Mouse (Mus musculus) stomach, embryonic 16.5 days (tissue): Measurements from ENCODE around the gene Il6st. TPM values are rescaled to one million over a fixed set of nuclear protein-coding genes. Genes with fewer than 3 reads are reported as not detected.

Experiments used
- ATAC-seq: fragments of 200-750 bp; cut with Nextera tagmentation; 2 replicates; pipeline ENCODE4 v1.8.0; 2017; ENCODE audit warnings: moderate number of reproducible peaks, moderate TSS enrichment; ENCODE audit not compliant: insufficient read depth, low FRiP score
- H3K27ac ChIP-seq: fragments of 300-500 bp; sonication (generic); 2 replicates; pipeline ENCODE4 v1.5.1; 2014; ENCODE audit warnings: low read length
- H3K27me3 ChIP-seq: fragments of 300-500 bp; sonication (generic); 2 replicates; pipeline ENCODE4 v1.6.1; 2014; ENCODE audit warnings: low read length, control low read depth, mixed read lengths; ENCODE audit not compliant: control insufficient read depth, insufficient read depth
- H3K36me3 ChIP-seq: fragments of 300-500 bp; sonication (generic); 2 replicates; pipeline ENCODE4 v1.6.1; 2014; ENCODE audit warnings: low read length; ENCODE audit not compliant: control insufficient read depth, insufficient read depth
- H3K4me1 ChIP-seq: fragments of 300-500 bp; sonication (generic); 2 replicates; pipeline ENCODE4 v1.6.1; 2014; ENCODE audit warnings: low read length, control low read depth, mixed read lengths; ENCODE audit not compliant: control insufficient read depth, insufficient read depth
- H3K4me2 ChIP-seq: fragments of 300-500 bp; sonication (generic); 2 replicates; pipeline ENCODE4 v1.6.1; 2014; ENCODE audit warnings: low read depth, low read length, mixed read lengths
- H3K4me3 ChIP-seq: fragments of 300-500 bp; sonication (generic); replicated peaks from 2 replicates; pipeline ENCODE4 v1.5.1; 2014; ENCODE audit warnings: mild to moderate bottlenecking, low read length
- H3K9ac ChIP-seq: fragments of 300-500 bp; sonication (generic); 2 replicates; pipeline ENCODE4 v1.6.1; 2014; ENCODE audit warnings: low read length
- H3K9me3 ChIP-seq: fragments of 300-500 bp; sonication (generic); replicated peaks from 2 replicates; pipeline ENCODE4 v1.6.1; 2016; ENCODE audit warnings: low read length, control low read depth; ENCODE audit not compliant: control insufficient read depth
- WGBS: fragments of 180-500 bp; shearing (Covaris S2); extraction: QIAGEN DNeasy Blood & Tissue Kit; methylation state at CpG from one replicate; pipeline ENCODE4 v1.1.7; 2014; 5-methylcytosine and 5-hydroxymethylcytosine counted together
- polyA plus RNA-seq: library from polyadenylated mRNA; unstranded; fragments of >200 nt; fragmentation: Nextera tagmentation; extraction: Ambion mirVana; gene quantifications from 2 replicates; pipeline ENCODE4 v1.2.1, GENCODE M21; 2015

Il6st gene
- polyA plus RNA-seq, 1 experiment from 2014 or later, result 51.8 TPM

- 82% methylated on average over 5 of the region's 5 CpGs for whole genome bisulfite sequencing
- Histone ChIP-seq H3K27ac (no peak overlapping the region), H3K27me3 (no peaks in the 10 kb centered on the region), H3K36me3 (peaks cover 15% of the 10 kb centered on the region), H3K4me1 (no peaks in the 10 kb centered on the region), H3K4me2 (no peak overlapping the region), H3K9ac (no peak overlapping the region), H3K9me3 (no peaks in the 10 kb centered on the region), H3K4me3 (no peak overlapping the region)
- ATAC-seq, result no peak
These were observed 44.6 kb downstream of the Il6st start for GRCm38 (mm10) chr13:112508487-112508886.

GRCm38 (mm10) chr13:112509465-112509864 lies 45.6 kb downstream of the Il6st start:
- ATAC-seq, result 0 out of 2 replicates have a peak, but pooled peaks have one; percentile 58
- H3K36me3 ChIP-seq, result 0 out of 2 replicates have a peak, but pooled peaks cover 10% of the 10 kb centered on the region
- H3K27ac ChIP-seq, result no peak overlapping the region
- WGBS, result 17% methylated on average over 4 of the region's 4 CpGs
- no peaks in the 10 kb centered on the region for H3K27me3 ChIP-seq
- H3K4me3 ChIP-seq, result no peak overlapping the region
- H3K4me2 ChIP-seq, result no peak overlapping the region
- H3K9ac ChIP-seq, result no peak overlapping the region
- no peaks in the 10 kb centered on the region for H3K4me1 ChIP-seq
- H3K9me3 ChIP-seq, result no peaks in the 10 kb centered on the region

GRCm38 (mm10) chr13:112510437-112511212 lies 46.8 kb downstream of the Il6st start:
- H3K4me3 ChIP-seq, result no peak overlapping the region
- H3K9ac ChIP-seq, result no peak overlapping the region
- no peaks in the 10 kb centered on the region for H3K9me3 ChIP-seq
- no peak overlapping the region for H3K27ac ChIP-seq
- H3K27me3 ChIP-seq, result no peaks in the 10 kb centered on the region
- WGBS, result 87% methylated on average over 19 of the region's 19 CpGs
- no peak overlapping the region for H3K4me2 ChIP-seq
- 0 out of 2 replicates have a peak, but pooled peaks cover 9% of the 10 kb centered on the region for H3K36me3 ChIP-seq
- ATAC-seq, result no peak
- H3K4me1 ChIP-seq, result no peaks in the 10 kb centered on the region

GRCm38 (mm10) chr13:112511261-112511660 lies 47.4 kb downstream of the Il6st start:
- Histone ChIP-seq H3K9ac (no peak overlapping the region), H3K36me3 (0 out of 2 replicates have a peak, but pooled peaks cover 4% of the 10 kb centered on the region), H3K9me3 (no peaks in the 10 kb centered on the region), H3K4me3 (no peak overlapping the region), H3K27ac (no peak overlapping the region), H3K27me3 (no peaks in the 10 kb centered on the region), H3K4me2 (no peak overlapping the region), H3K4me1 (no peaks in the 10 kb centered on the region)
- 62% methylated on average over 11 of the region's 11 CpGs for WGBS
- ATAC-seq, result no peak

GRCm38 (mm10) chr13:112511810-112512209 lies 47.9 kb downstream of the Il6st start:
- H3K27me3 ChIP-seq, result no peaks in the 10 kb centered on the region
- no peak for ATAC-seq
- no peaks in the 10 kb centered on the region for H3K36me3 ChIP-seq
- no peak overlapping the region for H3K9ac ChIP-seq
- H3K9me3 ChIP-seq, result no peaks in the 10 kb centered on the region
- H3K4me3 ChIP-seq, result no peak overlapping the region
- no peak overlapping the region for H3K27ac ChIP-seq
- no peaks in the 10 kb centered on the region for H3K4me1 ChIP-seq
- no peak overlapping the region for H3K4me2 ChIP-seq
- 89% methylated on average over 7 of the region's 7 CpGs for WGBS

- Histone ChIP-seq H3K27me3 (no peaks in the 10 kb centered on the region), H3K9ac (no peak overlapping the region), H3K4me3 (no peak overlapping the region), H3K9me3 (no peaks in the 10 kb centered on the region), H3K27ac (no peak overlapping the region), H3K36me3 (no peaks in the 10 kb centered on the region), H3K4me2 (no peak overlapping the region), H3K4me1 (no peaks in the 10 kb centered on the region)
- no peak for ATAC-seq
- WGBS, result 76% methylated on average over 5 of the region's 5 CpGs
These were observed 49.0 kb downstream of the Il6st start for GRCm38 (mm10) chr13:112512824-112513223.

- Histone ChIP-seq H3K27ac (no peak overlapping the region), H3K9ac (no peak overlapping the region), H3K4me3 (no peak overlapping the region), H3K36me3 (no peaks in the 10 kb centered on the region), H3K4me1 (no peaks in the 10 kb centered on the region), H3K27me3 (no peaks in the 10 kb centered on the region), H3K4me2 (no peak overlapping the region), H3K9me3 (no peaks in the 10 kb centered on the region)
- no peak for ATAC-seq
- 42% methylated on average over 1 of the region's 1 CpGs for WGBS
These were observed 50.7 kb downstream of the Il6st start for GRCm38 (mm10) chr13:112514546-112514945.

GRCm38 (mm10) chr13:112522261-112522660 lies 58.4 kb downstream of the Il6st start:
- H3K4me1 ChIP-seq, result no peaks in the 10 kb centered on the region
- no peak for ATAC-seq
- 54% methylated on average over 6 of the region's 6 CpGs for WGBS
- H3K4me3 ChIP-seq, result no peak overlapping the region
- no peaks in the 10 kb centered on the region for H3K27me3 ChIP-seq
- H3K9ac ChIP-seq, result no peak overlapping the region
- no peaks in the 10 kb centered on the region for H3K36me3 ChIP-seq
- H3K27ac ChIP-seq, result no peak overlapping the region
- H3K9me3 ChIP-seq, result peaks cover 4% of the 10 kb centered on the region; the same call in 1 of the 2 replicates
- no peak overlapping the region for H3K4me2 ChIP-seq

GRCm38 (mm10) chr13:112522896-112523295 lies 59.0 kb downstream of the Il6st start:
- Histone ChIP-seq H3K9ac (no peak overlapping the region), H3K4me1 (no peaks in the 10 kb centered on the region), H3K9me3 (peaks cover 4% of the 10 kb centered on the region; the same call in 1 of the 2 replicates), H3K36me3 (no peaks in the 10 kb centered on the region), H3K27ac (no peak overlapping the region), H3K27me3 (no peaks in the 10 kb centered on the region), H3K4me2 (no peak overlapping the region), H3K4me3 (no peak overlapping the region)
- ATAC-seq, result no peak
- WGBS, result 79% methylated on average over 3 of the region's 3 CpGs
